Mouse (Mus musculus): Measurements from ENCODE around the gene Kel.

GRCm38 (mm10) chr6:41727989-41728609, 24.0 kb upstream of the Kel start:
- TF ChIP-seq CTCF (IDR thresholded peaks at IDR 0.05; ENCODE audit: extremely low read depth, insufficient read depth, low read length) (no peak), POLR2A (IDR thresholded peaks at IDR 0.05; ENCODE audit: extremely low read depth, insufficient read depth, low read length) (no peak)
